Mouse (Mus musculus) liver, adult 2 months (tissue): ENCODE data around the gene Fam162b.

Source experiments
- CTCF ChIP-seq: fragments of 200-500 bp; IDR thresholded peaks from 2 replicates; pipeline ENCODE4 v1.5.1; 2011; ENCODE audit warnings: low read depth, low read length, control low read depth
- POLR2A ChIP-seq: fragments of 200-500 bp; IDR thresholded peaks from 2 replicates; pipeline ENCODE4 v1.6.1; 2011; ENCODE audit warnings: low read length, control low read depth; ENCODE audit not compliant: insufficient read depth; ENCODE audit errors: extremely low read depth

- no peak for TF ChIP-seq CTCF
- TF ChIP-seq POLR2A, result no peak
These were observed 24.7 kb upstream of the Fam162b start for GRCm38 (mm10) chr10:51614826-51615590.
